Mouse (Mus musculus): ENCODE results near the gene Gm36245. TPM values are rescaled to one million over a fixed set of nuclear protein-coding genes. Genes with fewer than 3 reads are reported as not detected.
"Not testable (repeated sequence)": the region's sequence is repeated elsewhere in the genome, so short reads cannot be mapped to it uniquely, and the experiment has no call there.

Gene Gm36245
- total RNA-seq (2021): not detected
- long read RNA-seq: 0 reads

GRCm38 (mm10) chr15:77598958-77599357 lies at the start of gene Gm36245:
Gene Gm36245, plus strand, starts transcription at chr15:77599258.
- DNase-seq (ENCODE audit: low spot score in 2 of 2): no peak

- no peak for DNase-seq (ENCODE audit: low spot score in 2 of 2)
These were observed 37.3 kb upstream of the Gm36245 start, which contains the start of gene 1700025B11Rik for GRCm38 (mm10) chr15:77561792-77562191. Gene 1700025B11Rik, minus strand, starts transcription at chr15:77561892.

- DNase-seq (ENCODE audit: low spot score in 2 of 2): no peak
These were observed 35.8 kb upstream of the Gm36245 start for GRCm38 (mm10) chr15:77563219-77563618.

GRCm38 (mm10) chr15:77578801-77579200 lies 20.3 kb upstream of the Gm36245 start:
- no peak for DNase-seq (ENCODE audit: low spot score in 2 of 2)

GRCm38 (mm10) chr15:77579311-77579710 lies 19.7 kb upstream of the Gm36245 start:
- no peak for DNase-seq (ENCODE audit: low spot score in 2 of 2)

- peak; percentile 13 to 30 for DNase-seq (ENCODE audit: low spot score in 2 of 2)
These were observed 17.4 kb upstream of the Gm36245 start for GRCm38 (mm10) chr15:77581681-77582080.

- no peak for DNase-seq (ENCODE audit: low spot score in 2 of 2)
These were observed 12.0 kb upstream of the Gm36245 start for GRCm38 (mm10) chr15:77587026-77587425.

GRCm38 (mm10) chr15:77588981-77589380 lies 10.1 kb upstream of the Gm36245 start:
- DNase-seq (ENCODE audit: low spot score in 2 of 2): no peak

GRCm38 (mm10) chr15:77590881-77591280 lies 8.2 kb upstream of the Gm36245 start:
- no peak for DNase-seq (ENCODE audit: low spot score in 2 of 2)

- DNase-seq (ENCODE audit: low spot score in 2 of 2): no peak
These were observed 5.5 kb upstream of the Gm36245 start for GRCm38 (mm10) chr15:77593557-77593956.

- DNase-seq (ENCODE audit: low spot score in 2 of 2): no peak
These were observed 3.1 kb upstream of the Gm36245 start, which contains the start of gene Apol10b for GRCm38 (mm10) chr15:77595961-77596360. Gene Apol10b, minus strand, starts transcription at chr15:77596125.

- no peak for DNase-seq (ENCODE audit: low spot score in 2 of 2)
These were observed 629 bp upstream of the Gm36245 start for GRCm38 (mm10) chr15:77598429-77598828.

- no peak for DNase-seq (ENCODE audit: low spot score in 2 of 2)
These were observed 7.0 kb downstream of the Gm36245 start for GRCm38 (mm10) chr15:77606069-77606468.

GRCm38 (mm10) chr15:77624710-77625109 lies 25.7 kb downstream of the Gm36245 start:
- DNase-seq (ENCODE audit: low spot score in 2 of 2): no peak

GRCm38 (mm10) chr15:77626471-77626870 lies 27.4 kb downstream of the Gm36245 start:
- not testable (repeated sequence) for DNase-seq (ENCODE audit: low spot score in 2 of 2)

GRCm38 (mm10) chr15:77628647-77629046 lies 29.6 kb downstream of the Gm36245 start:
- DNase-seq (ENCODE audit: low spot score in 2 of 2): not testable (repeated sequence)

- DNase-seq (ENCODE audit: low spot score in 2 of 2): not testable (repeated sequence)
These were observed 30.8 kb downstream of the Gm36245 start for GRCm38 (mm10) chr15:77629822-77630221.

GRCm38 (mm10) chr15:77643176-77643575 lies 44.1 kb downstream of the Gm36245 start, which contains the start of gene Apol11b:
Gene Apol11b, minus strand, starts transcription at chr15:77643286.
- not testable (repeated sequence) for DNase-seq (ENCODE audit: low spot score in 2 of 2)

GRCm38 (mm10) chr15:77651143-77651542 lies 52.1 kb downstream of the Gm36245 start:
- DNase-seq (ENCODE audit: low spot score in 2 of 2): not testable (repeated sequence)
